Mouse (Mus musculus) liver, embryonic 15.5 days (tissue): ENCODE measurements around the gene Afg1l. TPM values are rescaled to one million over a fixed set of nuclear protein-coding genes. Genes with fewer than 3 reads are reported as not detected.

Source experiments
- ATAC-seq: fragments of 200-750 bp; cut with Nextera tagmentation; 2 replicates; pipeline ENCODE4 v1.8.0; 2017; ENCODE audit warnings: moderate number of reproducible peaks, mild to moderate bottlenecking, moderate library complexity; ENCODE audit not compliant: insufficient read depth
- H3K27ac ChIP-seq: fragments of 300-500 bp; sonication (generic); replicated peaks from 2 replicates; pipeline ENCODE4 v1.5.1; 2015; ENCODE audit warnings: mild to moderate bottlenecking, inconsistent platforms
- H3K27me3 ChIP-seq: fragments of 300-500 bp; sonication (generic); 2 replicates; pipeline ENCODE4 v1.6.1; 2015; ENCODE audit warnings: mild to moderate bottlenecking, inconsistent platforms
- H3K36me3 ChIP-seq: fragments of 300-500 bp; sonication (generic); replicated peaks from 2 replicates; pipeline ENCODE4 v1.6.1; 2015; ENCODE audit warnings: moderate library complexity, mild to moderate bottlenecking, inconsistent platforms
- H3K4me1 ChIP-seq: fragments of 300-500 bp; sonication (generic); replicated peaks from 2 replicates; pipeline ENCODE4 v1.6.1; 2015; ENCODE audit warnings: inconsistent platforms
- H3K4me2 ChIP-seq: fragments of 300-500 bp; sonication (generic); 2 replicates; pipeline ENCODE4 v1.6.1; 2015; ENCODE audit warnings: moderate library complexity, mild to moderate bottlenecking, inconsistent platforms
- H3K4me3 ChIP-seq: fragments of 300-500 bp; sonication (generic); replicated peaks from 2 replicates; pipeline ENCODE4 v1.5.1; 2015; ENCODE audit warnings: mild to moderate bottlenecking, inconsistent platforms
- H3K9ac ChIP-seq: fragments of 300-500 bp; sonication (generic); 2 replicates; pipeline ENCODE4 v1.6.1; 2015; ENCODE audit warnings: moderate library complexity, mild to moderate bottlenecking, inconsistent platforms
- H3K9me3 ChIP-seq: fragments of 300-500 bp; sonication (generic); replicated peaks from 2 replicates; pipeline ENCODE4 v1.6.1; 2016; ENCODE audit warnings: inconsistent platforms
- WGBS: fragments of 180-500 bp; shearing (Covaris S2); methylation state at CpG from one replicate; pipeline ENCODE4 v1.1.7; 2015; ENCODE audit warnings: mixed read lengths; ENCODE audit not compliant: insufficient replicate concordance; 5-methylcytosine and 5-hydroxymethylcytosine counted together
- polyA plus RNA-seq: library from polyadenylated mRNA; unstranded; fragments of >200 nt; fragmentation: Nextera tagmentation; extraction: Ambion mirVana; gene quantifications from 2 replicates; pipeline ENCODE4 v1.2.1, GENCODE M21; 2015

Gene Afg1l
- polyA plus RNA-seq, 1 experiment from 2014 or later, result 2.3 TPM

GRCm38 (mm10) chr10:42476774-42477475 lies 1.4 kb downstream of the Afg1l start:
- H3K9me3 ChIP-seq, result no peaks in the 10 kb centered on the region
- H3K4me3 ChIP-seq, result 0 out of 2 replicates have a peak overlapping the region, but pooled peaks have one; percentile 82
- H3K4me1 ChIP-seq, result peaks cover 50% of the 10 kb centered on the region
- no peak for ATAC-seq
- H3K27me3 ChIP-seq, result no peaks in the 10 kb centered on the region
- H3K9ac ChIP-seq, result no peak overlapping the region
- WGBS, result 91% methylated on average over 10 of the region's 10 CpGs
- 0 out of 2 replicates have a peak, but pooled peaks cover 5% of the 10 kb centered on the region for H3K36me3 ChIP-seq
- H3K4me2 ChIP-seq, result peak overlapping the region; percentile 88; the same call in 1 of the 2 replicates
- no peak overlapping the region for H3K27ac ChIP-seq

GRCm38 (mm10) chr10:42474946-42475514 lies 3.3 kb downstream of the Afg1l start:
- H3K9me3 ChIP-seq, result no peaks in the 10 kb centered on the region
- no peak overlapping the region for H3K4me3 ChIP-seq
- no peak overlapping the region for H3K4me2 ChIP-seq
- ATAC-seq, result no peak
- H3K27me3 ChIP-seq, result no peaks in the 10 kb centered on the region
- H3K36me3 ChIP-seq, result peaks cover 10% of the 10 kb centered on the region; the same call in 1 of the 2 replicates
- H3K9ac ChIP-seq, result no peak overlapping the region
- peaks cover 32% of the 10 kb centered on the region for H3K4me1 ChIP-seq
- no peak overlapping the region for H3K27ac ChIP-seq
- 65% methylated on average over 6 of the region's 6 CpGs for WGBS

GRCm38 (mm10) chr10:42464805-42465204 lies 13.6 kb downstream of the Afg1l start:
- H3K4me2 ChIP-seq, result no peak overlapping the region
- H3K27ac ChIP-seq, result 0 out of 2 replicates have a peak overlapping the region, but pooled peaks have one; percentile 38
- H3K4me3 ChIP-seq, result no peak overlapping the region
- peaks cover 10% of the 10 kb centered on the region for H3K4me1 ChIP-seq
- WGBS, result 60% methylated on average over 14 of the region's 14 CpGs
- 0 out of 2 replicates have a peak, but pooled peaks cover 4% of the 10 kb centered on the region for H3K36me3 ChIP-seq
- no peaks in the 10 kb centered on the region for H3K27me3 ChIP-seq
- peak; percentile 28; the same call in 1 of the 2 replicates for ATAC-seq
- H3K9ac ChIP-seq, result no peak overlapping the region
- H3K9me3 ChIP-seq, result no peaks in the 10 kb centered on the region

- WGBS, result 37% methylated on average over 5 of the region's 5 CpGs
These were observed 14.1 kb downstream of the Afg1l start for GRCm38 (mm10) chr10:42464224-42464623.

GRCm38 (mm10) chr10:42457557-42458191 lies 20.7 kb downstream of the Afg1l start:
- no peaks in the 10 kb centered on the region; the same call in 1 of the 2 replicates for H3K36me3 ChIP-seq
- no peak overlapping the region for H3K4me3 ChIP-seq
- no peak overlapping the region for H3K27ac ChIP-seq
- H3K4me1 ChIP-seq, result no peaks in the 10 kb centered on the region
- WGBS, result 48% methylated on average over 9 of the region's 9 CpGs
- H3K4me2 ChIP-seq, result no peak overlapping the region
- ATAC-seq, result no peak
- H3K9me3 ChIP-seq, result no peaks in the 10 kb centered on the region
- no peaks in the 10 kb centered on the region for H3K27me3 ChIP-seq
- H3K9ac ChIP-seq, result no peak overlapping the region

More at GRCm38 (mm10) chr10:42464224-42464623, 14.1 kb downstream of the Afg1l start:
- H3K27me3 ChIP-seq, result no peaks in the 10 kb centered on the region
- no peak overlapping the region for H3K4me3 ChIP-seq
- H3K4me2 ChIP-seq, result no peak overlapping the region
- H3K36me3 ChIP-seq, result 0 out of 2 replicates have a peak, but pooled peaks cover 4% of the 10 kb centered on the region
- ATAC-seq, result no peak
- no peaks in the 10 kb centered on the region for H3K9me3 ChIP-seq
- no peak overlapping the region for H3K9ac ChIP-seq
- peaks cover 10% of the 10 kb centered on the region for H3K4me1 ChIP-seq
- H3K27ac ChIP-seq, result no peak overlapping the region

- 67% methylated on average over 5 of the region's 5 CpGs for WGBS
These were observed 22.4 kb downstream of the Afg1l start for GRCm38 (mm10) chr10:42455981-42456380.

GRCm38 (mm10) chr10:42454690-42455089 lies 23.7 kb downstream of the Afg1l start:
- WGBS, result 78% methylated on average over 6 of the region's 6 CpGs
- H3K9me3 ChIP-seq, result no peaks in the 10 kb centered on the region
- H3K36me3 ChIP-seq, result no peaks in the 10 kb centered on the region; the same call in 1 of the 2 replicates
- no peaks in the 10 kb centered on the region for H3K27me3 ChIP-seq
- H3K27ac ChIP-seq, result no peak overlapping the region
- no peak overlapping the region for H3K4me3 ChIP-seq
- no peak overlapping the region for H3K9ac ChIP-seq
- H3K4me2 ChIP-seq, result no peak overlapping the region
- no peak for ATAC-seq
- no peaks in the 10 kb centered on the region for H3K4me1 ChIP-seq

More at GRCm38 (mm10) chr10:42455981-42456380, 22.4 kb downstream of the Afg1l start:
- Histone ChIP-seq H3K27ac (no peak overlapping the region), H3K27me3 (no peaks in the 10 kb centered on the region), H3K9ac (no peak overlapping the region), H3K4me3 (no peak overlapping the region), H3K36me3 (no peaks in the 10 kb centered on the region; the same call in 1 of the 2 replicates), H3K9me3 (no peaks in the 10 kb centered on the region), H3K4me1 (no peaks in the 10 kb centered on the region), H3K4me2 (no peak overlapping the region)
- no peak for ATAC-seq

GRCm38 (mm10) chr10:42454266-42454665 lies 24.1 kb downstream of the Afg1l start:
- Histone ChIP-seq H3K36me3 (no peaks in the 10 kb centered on the region; the same call in 1 of the 2 replicates), H3K27ac (no peak overlapping the region), H3K9me3 (no peaks in the 10 kb centered on the region), H3K4me1 (no peaks in the 10 kb centered on the region), H3K9ac (no peak overlapping the region), H3K4me3 (no peak overlapping the region), H3K27me3 (no peaks in the 10 kb centered on the region), H3K4me2 (no peak overlapping the region)
- no peak for ATAC-seq
- WGBS, result 70% methylated on average over 11 of the region's 11 CpGs

- H3K4me1 ChIP-seq, result no peaks in the 10 kb centered on the region
- H3K4me3 ChIP-seq, result no peak overlapping the region
- no peak overlapping the region for H3K4me2 ChIP-seq
- H3K27me3 ChIP-seq, result no peaks in the 10 kb centered on the region
- no peak for ATAC-seq
- no peaks in the 10 kb centered on the region; the same call in 1 of the 2 replicates for H3K36me3 ChIP-seq
- no peaks in the 10 kb centered on the region for H3K9me3 ChIP-seq
- no peak overlapping the region for H3K9ac ChIP-seq
- H3K27ac ChIP-seq, result no peak overlapping the region
- 57% methylated on average over 3 of the region's 4 CpGs for WGBS
These were observed 28.7 kb downstream of the Afg1l start for GRCm38 (mm10) chr10:42449672-42450071.

GRCm38 (mm10) chr10:42448371-42448770 lies 30.0 kb downstream of the Afg1l start:
- ATAC-seq, result no peak
- no peak overlapping the region for H3K4me3 ChIP-seq
- 60% methylated on average over 7 of the region's 7 CpGs for WGBS
- no peak overlapping the region for H3K4me2 ChIP-seq
- H3K27me3 ChIP-seq, result no peaks in the 10 kb centered on the region
- H3K4me1 ChIP-seq, result no peaks in the 10 kb centered on the region
- H3K36me3 ChIP-seq, result no peaks in the 10 kb centered on the region; the same call in 1 of the 2 replicates
- no peaks in the 10 kb centered on the region for H3K9me3 ChIP-seq
- no peak overlapping the region for H3K27ac ChIP-seq
- H3K9ac ChIP-seq, result no peak overlapping the region

- Histone ChIP-seq H3K9ac (no peak overlapping the region), H3K4me1 (no peaks in the 10 kb centered on the region), H3K4me3 (no peak overlapping the region), H3K27me3 (no peaks in the 10 kb centered on the region), H3K9me3 (no peaks in the 10 kb centered on the region), H3K36me3 (no peaks in the 10 kb centered on the region), H3K4me2 (no peak overlapping the region), H3K27ac (no peak overlapping the region)
- 56% methylated on average over 9 of the region's 9 CpGs for WGBS
- ATAC-seq, result no peak
These were observed 32.2 kb downstream of the Afg1l start for GRCm38 (mm10) chr10:42446145-42446544.
